Mouse (Mus musculus): ENCODE measurements at regions not wholly inside any gene's neighbourhood (a gene's known extent, or its start where the extent isn't known, plus 50 kb on each side); places are given as distances from the start of the nearest gene placed in this dataset.

GRCm38 (mm10) chr14:83638306-83638705, 805.1 kb upstream of the Pcdh17 start:
- Histone ChIP-seq H3K4me3 (replicated peaks) (no peak overlapping the region), H3K4me1 (no peaks in the 10 kb centered on the region), H3K27ac (no peak overlapping the region), H3K9me3 (replicated peaks) (no peaks in the 10 kb centered on the region), H3K9ac (no peak overlapping the region), H3K27me3 (no peaks in the 10 kb centered on the region), H3K36me3 (no peaks in the 10 kb centered on the region), H3K4me2 (no peak overlapping the region)
- no peak for ATAC-seq (replicated peaks; ENCODE audit: low FRiP score)
- WGBS, result 84% methylated on average over 3 of the region's 3 CpGs

- H3K36me3 ChIP-seq, result no peaks in the 10 kb centered on the region
- no peaks in the 10 kb centered on the region for H3K4me1 ChIP-seq
- 94% methylated on average over 3 of the region's 3 CpGs for whole genome bisulfite sequencing
- H3K27ac ChIP-seq, result no peak overlapping the region
- H3K4me2 ChIP-seq, result no peak overlapping the region
- H3K9me3 ChIP-seq (replicated peaks), result no peaks in the 10 kb centered on the region
- no peak for ATAC-seq (replicated peaks; ENCODE audit: low FRiP score)
- H3K9ac ChIP-seq, result no peak overlapping the region
- H3K4me3 ChIP-seq (replicated peaks), result no peak overlapping the region
- no peaks in the 10 kb centered on the region for H3K27me3 ChIP-seq
Observed at GRCm38 (mm10) chr14:83639813-83640481, 803.4 kb upstream of the Pcdh17 start.

- Histone ChIP-seq H3K9ac (no peak overlapping the region), H3K36me3 (no peaks in the 10 kb centered on the region), H3K27ac (no peak overlapping the region), H3K4me1 (no peaks in the 10 kb centered on the region), H3K9me3 (replicated peaks) (no peaks in the 10 kb centered on the region), H3K4me3 (replicated peaks) (no peak overlapping the region), H3K27me3 (no peaks in the 10 kb centered on the region), H3K4me2 (no peak overlapping the region)
- ATAC-seq (replicated peaks; ENCODE audit: low FRiP score), result no peak
- 88% methylated on average over 2 of the region's 2 CpGs for WGBS
Observed at GRCm38 (mm10) chr14:83648643-83649042, 794.7 kb upstream of the Pcdh17 start.

- H3K36me3 ChIP-seq, result no peaks in the 10 kb centered on the region
- no peak overlapping the region for H3K4me3 ChIP-seq (replicated peaks)
- no peak overlapping the region for H3K27ac ChIP-seq
- 25% methylated on average over 2 of the region's 2 CpGs for WGBS
- H3K4me2 ChIP-seq, result no peak overlapping the region
- H3K27me3 ChIP-seq, result no peaks in the 10 kb centered on the region
- H3K9me3 ChIP-seq (replicated peaks), result no peaks in the 10 kb centered on the region
- H3K9ac ChIP-seq, result no peak overlapping the region
- H3K4me1 ChIP-seq, result no peaks in the 10 kb centered on the region
- peak; percentile 87 for ATAC-seq (replicated peaks; ENCODE audit: low FRiP score)
Observed at GRCm38 (mm10) chr14:83664065-83664464, 779.3 kb upstream of the Pcdh17 start.
